Mouse (Mus musculus) liver, adult (tissue): Measurements from ENCODE around the gene 1700037H04Rik.

Experiments used
- GATA4 ChIP-seq: IDR thresholded peaks from 2 replicates; pipeline ENCODE4 v1.6.1; 2014; ENCODE audit warnings: mild to moderate bottlenecking, low read length; ENCODE audit not compliant: insufficient replicate concordance

1700037H04Rik gene

DNA sequence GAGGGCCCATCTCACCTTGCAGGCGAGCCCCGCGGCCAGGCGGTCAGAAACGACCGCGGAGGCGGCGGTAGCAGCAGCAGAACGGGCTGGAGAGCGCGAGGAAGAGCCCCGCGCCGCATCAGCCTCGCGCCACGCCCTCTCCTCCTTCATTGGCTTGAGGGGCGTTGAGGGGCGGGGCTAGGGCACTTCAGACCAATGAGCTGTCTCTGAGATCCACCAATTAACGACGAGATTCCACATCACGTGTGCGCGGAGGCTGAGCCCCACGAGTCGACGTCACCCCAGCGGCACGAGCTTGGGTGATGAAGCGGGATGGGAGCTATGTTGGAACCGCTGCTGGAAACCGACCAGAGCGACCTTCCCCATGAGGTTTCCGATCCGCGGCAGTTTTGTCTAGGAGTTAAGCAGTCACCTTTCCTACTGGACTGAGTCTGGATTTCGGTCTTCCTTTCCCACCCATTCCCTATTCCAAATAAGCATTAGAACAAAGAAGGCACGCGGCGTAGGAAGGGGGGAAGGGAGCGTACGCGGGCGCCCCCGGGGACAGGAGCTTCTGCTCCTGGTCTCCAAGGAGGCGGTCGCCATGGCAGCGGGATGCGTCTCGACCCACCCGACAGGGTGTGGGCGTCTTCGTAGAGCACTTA, at the start of gene 1700037H04Rik:
1700037H04Rik (minus strand) TSS at position 144 of the 644 bp plus-strand sequence.
- TF ChIP-seq GATA4, result no peak

DNA sequence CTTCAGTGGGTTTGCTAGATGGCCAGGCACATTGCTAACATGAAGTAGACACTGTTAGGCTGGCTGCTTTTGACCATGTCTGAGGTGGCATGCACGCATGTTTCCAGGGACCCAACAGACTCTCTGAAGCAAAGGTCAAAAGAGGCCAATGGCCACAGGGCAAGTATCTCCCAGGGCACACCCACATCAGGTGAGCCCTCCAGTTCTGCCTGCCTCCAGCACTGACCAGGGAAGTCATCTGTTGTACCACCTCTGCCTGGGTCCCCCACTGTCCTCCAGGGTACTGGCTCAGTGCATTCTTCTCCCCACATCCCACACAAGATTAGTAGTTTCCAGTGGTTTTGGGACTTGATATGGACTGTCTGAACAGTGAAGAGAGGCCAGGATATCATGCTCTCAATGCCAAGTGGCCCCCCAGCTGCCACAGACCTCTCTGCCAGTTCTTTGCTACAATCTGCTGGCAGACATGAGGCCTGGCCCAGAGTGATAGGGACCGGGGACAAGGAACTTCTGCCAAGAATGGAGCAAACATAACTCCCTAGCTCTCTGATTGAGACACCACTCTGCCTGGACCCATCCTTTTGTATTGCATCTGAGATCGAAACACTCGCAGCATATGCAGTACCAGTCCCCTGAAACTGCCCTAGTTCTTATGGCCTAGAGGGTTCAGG, 49.4 kb upstream of the 1700037H04Rik start:
- no peak for TF ChIP-seq GATA4

DNA sequence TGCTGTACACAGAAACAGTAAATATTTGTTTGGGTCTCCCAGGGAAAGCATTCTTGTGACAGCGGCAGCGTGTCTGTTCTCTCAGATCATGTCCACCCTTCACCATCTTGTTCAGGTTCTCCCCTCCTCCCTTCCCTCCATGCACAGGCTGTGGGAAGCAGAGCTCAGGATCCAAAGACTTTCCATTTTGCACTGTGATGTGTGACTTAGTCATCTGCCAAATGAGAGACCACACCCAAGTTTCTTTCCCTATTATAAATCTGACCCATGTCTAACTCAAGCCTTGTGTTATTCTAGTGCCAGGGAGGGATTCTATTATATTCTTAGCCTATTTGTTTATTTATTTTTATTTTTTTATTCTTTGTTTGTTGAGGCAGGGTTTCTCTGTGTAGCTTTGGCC, 48.5 kb upstream of the 1700037H04Rik start:
- TF ChIP-seq GATA4, result no peak

DNA sequence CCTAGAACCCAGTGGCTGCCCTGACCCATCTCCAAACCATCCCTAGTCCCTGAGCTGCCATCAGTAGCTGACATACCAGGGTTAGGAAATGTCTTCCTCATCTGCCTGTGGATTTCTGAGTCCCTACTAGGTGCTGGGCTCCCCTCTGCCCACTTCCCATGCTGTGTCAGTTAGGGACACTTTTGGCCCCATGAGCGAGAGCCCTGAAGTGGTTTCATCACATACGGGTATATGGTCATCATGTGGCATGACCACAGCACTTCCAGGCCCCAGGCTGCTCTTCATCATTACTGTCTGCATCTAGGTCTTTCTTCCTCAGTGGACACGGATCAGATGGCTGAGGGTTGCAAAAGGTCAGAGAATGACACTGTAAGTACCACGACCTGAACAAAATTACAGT, 46.9 kb upstream of the 1700037H04Rik start, which contains the start of gene Ap5s1:
Ap5s1 (plus strand) TSS at position 301 of the 400 bp plus-strand sequence.
- TF ChIP-seq GATA4, result no peak

DNA sequence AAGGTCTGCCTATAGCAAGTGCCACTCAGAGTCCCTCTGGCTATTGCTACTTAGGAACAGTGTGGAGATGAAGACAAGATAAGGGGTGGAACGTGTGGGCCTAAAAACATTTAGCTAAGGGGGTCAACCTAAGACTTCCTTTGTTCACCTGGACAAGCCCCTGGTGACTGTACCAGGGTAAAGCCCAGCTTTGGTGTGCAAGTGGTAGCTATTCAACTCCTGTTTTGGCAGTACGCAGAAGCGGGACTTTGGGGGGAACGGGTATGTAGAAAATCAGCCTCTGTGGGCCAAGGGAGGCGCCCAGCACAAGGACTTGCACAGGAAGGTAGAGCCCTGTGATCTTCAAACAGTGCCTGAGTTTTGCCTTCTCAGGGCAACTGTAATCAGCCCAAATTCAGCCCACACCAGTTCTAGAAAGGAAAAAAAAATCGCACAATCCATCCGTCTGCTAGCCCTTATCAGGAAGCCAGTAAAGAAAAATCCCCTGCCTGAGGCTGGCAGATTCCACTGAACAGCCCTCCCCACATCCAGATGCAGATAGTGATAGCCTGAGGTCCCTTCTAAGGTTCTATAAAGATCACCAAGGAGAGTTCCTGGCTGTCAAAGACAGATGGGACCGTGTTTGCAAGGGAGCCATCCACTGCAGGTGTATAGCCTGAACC, 45.8 kb upstream of the 1700037H04Rik start:
- TF ChIP-seq GATA4, result no peak

DNA sequence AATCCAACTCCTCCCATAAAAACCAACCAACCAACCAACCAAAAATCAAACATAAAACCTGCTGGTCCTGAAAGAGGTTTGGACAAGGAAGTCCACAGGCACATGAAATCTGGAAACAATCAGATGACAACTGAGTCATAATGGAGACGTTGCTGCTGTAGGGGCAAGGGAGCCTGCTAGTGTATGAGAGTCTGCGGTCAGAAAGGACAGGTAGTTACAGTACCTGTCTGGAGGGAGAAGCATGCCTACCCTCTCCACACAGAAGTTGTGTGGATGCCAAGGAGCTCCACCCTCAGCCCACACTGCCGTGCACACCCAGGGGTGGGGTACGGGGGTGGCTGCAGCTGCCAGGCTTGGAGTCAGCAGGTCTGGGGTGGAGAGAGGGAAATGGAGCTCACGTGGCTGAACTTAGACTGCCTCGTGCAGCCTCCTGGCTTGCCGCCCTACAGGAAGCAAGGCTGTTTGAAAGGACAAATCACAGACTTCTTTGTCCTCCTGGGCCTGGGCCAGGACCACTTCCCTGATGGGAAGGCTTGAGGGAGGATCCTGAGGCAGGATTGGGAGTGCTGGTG, 44.6 kb upstream of the 1700037H04Rik start:
- TF ChIP-seq GATA4, result no peak

DNA sequence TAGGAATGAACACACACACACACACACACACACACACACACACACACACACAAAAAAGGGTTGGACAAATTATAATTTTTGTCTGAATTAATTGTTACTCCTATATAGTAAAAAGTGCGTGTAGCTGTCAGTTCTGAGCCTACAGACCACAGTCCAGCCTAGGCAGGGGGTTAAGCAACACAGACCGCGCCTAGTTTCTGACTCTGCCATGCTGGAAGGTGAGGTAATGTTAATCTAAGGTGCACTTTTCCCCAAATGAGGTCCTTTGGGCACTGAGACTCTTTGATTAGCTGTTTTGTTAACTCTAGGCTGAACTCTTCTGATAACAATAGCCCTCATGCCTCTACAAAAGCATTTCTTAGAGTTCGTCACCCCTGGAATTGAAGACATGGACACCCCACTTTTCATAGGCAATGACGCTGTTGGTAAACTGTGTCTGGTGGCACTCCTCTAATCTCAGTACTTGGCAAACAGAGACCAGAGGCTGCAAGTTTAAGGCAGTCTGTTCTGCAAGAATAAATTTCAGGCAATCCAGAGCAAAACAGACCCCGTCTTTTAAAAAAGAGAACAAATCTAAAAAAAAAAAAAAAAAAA, 44.0 kb upstream of the 1700037H04Rik start:
- no peak for TF ChIP-seq GATA4

DNA sequence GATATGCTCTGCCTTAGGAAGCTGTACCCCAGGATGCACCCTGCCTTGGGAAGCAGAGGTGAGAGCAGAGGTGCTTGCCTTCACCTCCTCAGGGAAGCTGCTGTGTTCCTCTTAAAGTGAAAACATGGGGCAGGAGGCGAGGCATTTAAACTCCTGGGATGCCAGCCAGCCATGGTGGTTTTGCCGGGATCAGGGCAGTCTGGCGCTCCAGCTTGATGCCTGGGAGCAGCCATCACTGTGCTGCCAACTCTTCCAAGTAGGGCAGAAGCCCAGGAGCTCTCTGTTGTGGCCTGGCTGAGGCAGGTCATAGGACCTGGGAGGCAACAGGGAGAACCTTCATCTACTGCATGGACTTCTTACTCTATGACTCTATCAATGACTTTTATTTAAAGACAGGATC, 41.4 kb upstream of the 1700037H04Rik start:
- no peak for TF ChIP-seq GATA4

DNA sequence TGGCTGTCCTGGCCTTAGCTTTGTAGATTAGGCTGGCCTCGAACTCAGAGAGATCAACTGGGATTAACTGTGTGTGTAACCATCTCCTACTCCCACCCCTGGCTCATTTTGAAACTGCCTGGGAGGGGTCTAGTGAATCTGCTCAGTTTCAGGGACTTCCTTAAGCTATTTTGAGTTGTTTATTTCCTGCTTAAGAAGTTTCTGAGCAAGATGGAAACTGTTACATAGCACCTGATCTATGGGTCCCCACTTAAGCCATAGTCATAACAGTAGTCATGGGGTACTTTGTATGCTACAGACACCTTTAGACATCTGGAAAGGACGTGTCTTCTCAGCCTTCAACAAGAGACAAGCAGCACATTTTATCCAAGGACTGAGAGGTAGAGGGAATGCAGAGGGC, 40.8 kb upstream of the 1700037H04Rik start:
- no peak for TF ChIP-seq GATA4

DNA sequence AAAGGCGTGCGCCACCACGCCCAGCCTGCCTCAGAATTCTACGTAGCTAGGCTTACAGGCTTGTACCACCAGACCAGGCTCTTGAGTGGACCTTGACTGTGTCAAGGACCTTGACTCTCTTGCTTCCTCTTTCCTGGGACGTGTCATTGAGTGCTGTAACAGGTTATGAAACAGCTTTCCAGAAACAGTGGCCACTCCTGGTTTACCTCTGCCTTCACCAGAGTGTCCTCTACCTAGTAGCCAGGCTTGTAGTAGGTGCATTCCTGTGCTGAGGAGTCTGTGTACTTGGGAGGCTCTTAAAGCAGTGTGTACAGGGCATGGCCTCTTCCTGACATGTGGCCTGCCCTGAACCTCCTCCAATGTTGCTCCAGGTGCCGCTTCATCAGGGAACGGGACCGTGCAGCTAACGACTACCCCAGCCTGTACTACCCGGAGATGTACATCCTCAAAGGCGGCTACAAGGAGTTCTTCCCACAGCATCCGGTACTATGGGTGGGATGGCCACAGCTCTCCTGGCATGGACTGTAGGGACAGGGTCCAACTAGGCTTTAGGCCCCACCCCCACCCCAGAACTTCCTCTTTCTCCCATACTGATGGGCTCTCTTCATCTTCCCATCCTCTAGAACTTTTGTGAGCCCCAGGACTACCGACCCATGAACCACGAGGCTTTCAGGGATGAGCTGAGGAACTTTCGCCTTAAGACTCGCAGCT, 36.9 kb upstream of the 1700037H04Rik start:
- no peak for TF ChIP-seq GATA4

DNA sequence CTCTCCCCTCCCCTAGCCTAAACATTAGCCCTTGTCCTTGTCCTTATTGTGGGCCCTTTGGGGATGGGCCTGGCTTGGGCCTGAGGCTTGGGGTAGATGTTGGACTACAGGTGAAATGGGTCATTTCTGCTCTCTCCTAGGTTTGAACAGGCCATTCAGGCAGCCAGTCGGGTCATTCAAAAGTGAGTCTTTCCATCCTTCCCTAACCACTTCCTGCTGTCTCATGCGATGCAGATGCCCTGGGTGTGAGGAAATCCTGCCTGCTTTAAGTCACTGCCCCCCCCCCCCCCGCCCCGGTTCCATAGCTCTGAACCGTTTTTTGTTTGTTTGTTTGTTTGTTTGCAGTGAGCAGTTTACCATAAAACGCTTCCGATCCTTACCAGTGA, 31.1 kb upstream of the 1700037H04Rik start:
- no peak for TF ChIP-seq GATA4

DNA sequence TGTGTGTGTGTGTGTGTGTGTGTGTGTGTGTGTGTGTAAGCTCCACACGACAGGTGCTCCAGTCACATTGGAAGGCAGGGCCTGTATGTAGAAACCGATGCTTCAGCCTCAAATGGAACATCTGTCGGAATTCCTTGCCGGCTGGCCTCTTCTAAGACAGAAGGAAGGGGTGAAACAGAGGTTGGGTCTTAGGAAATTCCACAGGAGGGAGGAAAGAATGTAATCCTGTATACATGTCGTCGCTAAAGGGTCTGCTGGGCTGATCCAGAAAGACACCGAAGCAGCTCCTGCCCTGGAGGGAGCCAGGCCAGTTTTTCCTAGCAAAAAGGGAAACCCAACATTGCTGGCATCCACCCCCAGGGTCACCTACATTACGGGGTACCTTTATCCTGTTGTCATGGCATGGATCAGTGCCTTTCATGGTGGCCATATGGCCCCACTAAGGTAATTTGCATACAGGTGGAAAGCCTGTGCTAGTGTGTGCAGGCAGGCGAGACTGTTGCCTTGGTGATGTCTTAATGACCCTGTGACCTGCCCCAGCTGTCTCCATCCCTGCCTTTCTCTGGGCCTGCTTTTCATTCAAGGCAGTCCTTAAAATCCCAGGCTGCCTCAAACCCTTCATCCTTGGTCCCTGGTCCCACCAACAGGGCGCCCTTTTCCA, 30.6 kb upstream of the 1700037H04Rik start:
- TF ChIP-seq GATA4, result no peak

DNA sequence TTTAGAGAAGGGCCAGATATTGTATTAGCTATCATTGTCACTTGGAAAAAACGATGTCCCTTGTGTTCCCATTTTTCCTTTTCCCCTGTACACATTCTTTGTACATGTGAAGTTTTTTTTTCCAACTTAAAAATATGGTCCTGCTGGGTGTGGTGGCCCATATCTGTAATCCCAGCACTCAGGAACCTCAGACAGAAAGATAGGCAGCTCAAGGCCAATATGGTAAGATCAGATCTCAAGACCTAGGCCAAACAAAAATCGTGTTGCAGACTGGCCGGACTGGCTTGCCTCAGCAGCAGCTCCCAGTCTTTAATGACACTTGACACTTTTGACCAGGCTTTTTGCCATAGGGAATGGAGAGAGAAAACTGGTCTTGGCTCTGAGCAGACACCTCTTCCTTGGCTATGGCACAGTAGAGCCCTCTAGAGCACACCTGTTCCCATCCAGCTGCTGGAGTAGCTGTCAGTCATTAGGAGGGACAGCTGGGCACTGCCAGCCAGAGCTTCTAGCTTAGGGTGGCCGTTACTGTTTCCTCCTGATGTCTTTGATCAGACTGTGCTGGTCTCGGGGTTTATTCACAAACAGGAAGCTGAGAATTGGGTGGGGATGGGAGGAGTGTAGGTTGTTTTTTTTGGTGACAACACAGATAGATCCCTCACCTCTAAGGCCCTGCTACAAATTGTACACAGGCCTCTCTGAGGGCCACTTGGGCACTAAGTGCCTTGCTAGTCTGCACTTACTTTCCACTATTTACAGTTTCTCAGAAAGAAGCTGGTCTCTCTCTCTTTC, 29.8 kb upstream of the 1700037H04Rik start:
- no peak for TF ChIP-seq GATA4

DNA sequence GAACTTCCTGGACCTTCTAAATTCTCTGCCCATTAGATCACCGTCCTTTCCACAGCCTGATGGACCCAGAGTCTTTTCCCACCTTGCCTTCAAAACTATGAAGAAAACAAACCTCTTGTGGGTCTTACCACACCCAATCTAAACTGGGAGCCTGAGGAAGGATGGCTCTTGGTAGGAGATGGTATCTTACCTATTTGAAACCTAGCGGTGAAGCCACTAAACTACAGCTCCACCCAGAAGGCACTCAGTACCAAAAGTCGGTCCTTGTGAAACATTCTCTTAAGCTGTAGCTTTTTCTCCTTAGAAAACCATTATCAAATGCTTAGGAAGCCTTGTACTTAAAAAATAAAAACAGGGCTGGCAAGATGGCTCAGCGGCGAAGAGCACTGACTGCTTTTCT, 28.4 kb upstream of the 1700037H04Rik start:
- TF ChIP-seq GATA4, result no peak
